Mouse (Mus musculus) limb, embryonic 10.5 days (tissue): ENCODE measurements at regions not wholly inside any gene's neighbourhood (a gene's known extent, or its start where the extent isn't known, plus 50 kb on each side); places are given as distances from the start of the nearest gene placed in this dataset.
"Not testable (repeated sequence)": the region's sequence is repeated elsewhere in the genome, so short reads cannot be mapped to it uniquely, and the experiment has no call there.

ENCODE experiments used
- DNase-seq: peaks from one replicate; pipeline ENCODE4 v3.0.0-alpha.2; 2017; ENCODE audit warnings: low spot score
- H3K27ac ChIP-seq: fragments of 300-500 bp; sonication (generic); 2 replicates; pipeline ENCODE4 v1.5.1; 2016; ENCODE audit warnings: mild to moderate bottlenecking
- H3K27me3 ChIP-seq: fragments of 300-500 bp; sonication (generic); 2 replicates; pipeline ENCODE4 v1.6.1; 2016; ENCODE audit warnings: low read depth, mild to moderate bottlenecking; ENCODE audit not compliant: poor library complexity, severe bottlenecking
- H3K36me3 ChIP-seq: fragments of 300-500 bp; sonication (generic); 2 replicates; pipeline ENCODE4 v1.6.1; 2016; ENCODE audit warnings: mild to moderate bottlenecking, moderate library complexity
- H3K4me1 ChIP-seq: fragments of 300-500 bp; sonication (generic); 2 replicates; pipeline ENCODE4 v1.6.1; 2016
- H3K4me3 ChIP-seq: fragments of 300-500 bp; sonication (generic); 2 replicates; pipeline ENCODE4 v1.5.1; 2016; ENCODE audit warnings: mild to moderate bottlenecking, moderate library complexity
- H3K9me3 ChIP-seq: fragments of 300-500 bp; sonication (generic); replicated peaks from 2 replicates; pipeline ENCODE4 v1.6.1; 2016; ENCODE audit warnings: mild to moderate bottlenecking
- WGBS: fragments of 180-500 bp; shearing (Covaris S2); methylation state at CpG from one replicate; pipeline ENCODE4 v1.1.7; 2016; 5-methylcytosine and 5-hydroxymethylcytosine counted together

DNA sequence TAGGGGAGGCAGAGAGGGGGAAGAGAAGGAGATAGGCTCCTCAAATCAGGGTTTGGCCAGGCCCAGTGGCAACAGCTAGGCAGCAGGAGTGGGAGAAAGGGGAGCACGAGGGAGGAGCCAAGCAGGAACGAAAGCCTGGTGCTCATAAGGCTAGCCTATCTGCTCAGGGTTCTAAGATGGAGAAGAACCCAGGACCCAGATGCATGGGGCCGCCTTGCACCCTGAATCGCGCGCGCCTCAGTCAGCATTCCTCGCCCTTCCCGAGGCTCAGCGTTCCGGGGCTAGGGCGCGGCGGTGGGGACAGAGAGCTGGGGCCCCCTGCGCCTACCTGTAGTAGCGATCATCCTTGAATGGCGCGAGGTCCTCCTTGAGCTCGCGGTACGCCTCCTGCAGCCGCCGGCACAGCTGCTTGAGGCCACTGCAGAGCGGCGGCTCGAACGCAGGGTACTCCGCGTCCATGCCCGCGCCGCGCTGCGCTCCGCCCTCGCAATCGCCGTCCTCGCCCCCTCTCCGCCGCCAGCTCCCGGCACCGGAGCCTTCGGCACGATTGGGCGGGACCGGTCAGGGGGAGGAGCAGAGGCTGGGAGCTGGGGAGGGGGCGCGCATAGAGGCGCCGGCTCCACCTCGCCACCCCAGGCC is 60.1 kb downstream of the Dynlt1b start:
- H3K4me1 ChIP-seq, DNase-seq, H3K36me3 ChIP-seq, H3K9me3 ChIP-seq, H3K27ac ChIP-seq: not testable (repeated sequence)
- under 1% methylated on average over 23 of the region's 52 CpGs for WGBS
- Histone ChIP-seq H3K27me3 (peaks cover 18% of the 10 kb centered on the region), H3K4me3 (peak overlapping the region; percentile 24)

DNA sequence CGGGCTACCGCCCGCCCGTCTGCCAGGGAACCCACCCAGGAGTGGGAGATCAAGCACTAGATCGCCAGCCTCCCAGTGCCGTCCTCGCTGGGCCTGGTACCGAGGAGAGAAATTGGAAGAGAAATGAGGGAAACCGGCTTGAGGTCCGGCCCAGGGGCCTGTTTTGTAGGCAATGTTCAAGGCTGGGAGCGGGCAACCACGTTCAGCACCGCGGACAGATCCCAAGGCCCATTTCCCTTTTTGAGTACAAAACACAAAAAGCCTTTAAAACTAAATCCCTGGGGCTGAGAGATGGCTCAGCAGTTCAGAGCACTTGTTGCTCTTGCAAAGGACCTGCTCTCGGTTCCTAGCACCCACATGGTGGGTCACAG is 60.6 kb downstream of the Dynlt1b start:
- no CpG with 5 or more reads among the region's 15 CpGs for WGBS
- not testable (repeated sequence) for H3K36me3 ChIP-seq, H3K4me3 ChIP-seq, DNase-seq, H3K4me1 ChIP-seq, H3K27ac ChIP-seq, H3K9me3 ChIP-seq
- peaks cover 18% of the 10 kb centered on the region for H3K27me3 ChIP-seq

DNA sequence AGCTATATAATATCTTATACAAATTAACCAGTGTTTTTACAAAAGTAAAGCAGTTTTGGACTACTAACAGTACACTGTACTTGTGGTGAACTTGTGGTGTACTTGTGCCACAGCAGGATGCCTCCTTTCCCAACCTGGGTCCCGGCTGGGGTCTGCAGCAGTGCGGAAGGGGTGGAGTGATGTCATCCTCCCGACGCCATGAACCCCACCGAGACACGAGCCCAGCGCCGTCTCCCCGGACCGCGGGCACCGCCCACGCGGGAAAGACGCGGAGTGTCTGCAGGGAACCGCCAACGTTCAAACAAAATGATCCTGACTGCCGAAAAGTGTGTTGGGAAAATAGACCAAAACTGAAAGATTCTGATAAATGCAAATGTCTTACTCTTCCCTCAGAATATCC is 62.6 kb downstream of the Dynlt1b start:
- peak; percentile 27 for DNase-seq
- H3K4me3 ChIP-seq, result not testable (repeated sequence)
- WGBS, result 29% methylated on average over 19 of the region's 19 CpGs

DNA sequence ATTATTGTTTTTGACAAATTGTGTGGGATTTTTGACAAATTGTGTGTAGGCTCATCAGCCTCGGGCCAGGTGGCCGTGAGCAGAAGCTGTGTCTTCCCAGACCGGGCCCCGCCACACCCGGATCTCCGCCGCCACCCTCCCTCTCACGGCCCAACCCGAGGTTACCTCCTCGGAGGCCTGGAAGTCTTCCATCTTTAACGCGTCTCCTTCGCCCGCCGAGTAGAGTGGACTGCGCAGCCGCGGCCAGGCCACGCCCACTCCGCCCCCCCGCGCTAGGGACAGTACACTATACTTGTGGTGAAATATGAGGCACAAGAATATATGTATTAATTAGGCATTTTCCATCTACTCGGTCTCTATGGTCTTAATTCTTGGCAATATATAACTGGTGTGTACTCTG is 63.0 kb downstream of the Dynlt1b start:
- H3K36me3 ChIP-seq, H3K9me3 ChIP-seq, H3K27ac ChIP-seq, H3K4me1 ChIP-seq, H3K4me3 ChIP-seq: not testable (repeated sequence)
- DNase-seq, result peak; percentile 36
- H3K27me3 ChIP-seq, result peaks cover 18% of the 10 kb centered on the region
- WGBS, result 32% methylated on average over 23 of the region's 23 CpGs

More for the DNA sequence above, 62.6 kb downstream of the Dynlt1b start:
- H3K27ac ChIP-seq, H3K9me3 ChIP-seq, H3K36me3 ChIP-seq, H3K4me1 ChIP-seq: not testable (repeated sequence)
- peaks cover 18% of the 10 kb centered on the region for H3K27me3 ChIP-seq

DNA sequence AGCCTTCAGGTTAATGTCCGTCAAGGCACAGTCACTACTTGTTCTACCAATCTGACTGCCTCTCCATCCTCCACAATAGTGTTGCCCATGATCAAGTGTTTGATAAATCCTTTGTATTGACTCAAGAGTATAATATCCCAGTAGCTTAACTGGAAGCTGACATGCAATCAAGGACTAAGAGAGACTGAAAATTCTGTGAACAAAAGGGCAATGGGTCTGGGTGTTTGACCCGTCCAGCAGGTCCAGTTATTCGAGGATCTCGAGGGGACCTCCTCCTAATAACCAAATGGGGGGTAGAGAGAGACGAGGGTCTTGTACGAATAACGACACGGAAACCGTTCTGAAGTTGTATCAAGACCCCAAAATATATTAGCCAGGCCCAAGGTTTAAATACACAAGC is 66.6 kb downstream of the Dynlt1b start:
- 88% methylated on average over 9 of the region's 9 CpGs for WGBS

DNA sequence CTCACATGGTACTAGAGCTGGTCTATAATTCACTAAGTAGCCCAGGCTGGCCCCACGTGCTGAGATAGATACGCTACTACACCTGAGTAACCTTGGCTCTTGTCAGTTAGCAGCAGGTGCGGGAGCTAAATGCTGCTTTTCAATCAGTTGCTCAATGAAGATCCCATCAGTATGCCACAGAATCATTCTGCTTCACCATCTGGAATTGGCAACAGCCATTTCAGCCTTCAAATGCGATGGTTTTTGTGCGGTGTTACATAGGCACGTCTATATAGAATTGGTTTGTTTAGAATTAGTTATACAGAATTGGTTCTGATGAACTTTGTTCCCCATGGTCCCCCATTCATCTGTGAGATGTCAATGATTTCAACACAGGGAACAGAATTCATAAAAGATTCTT is 72.8 kb downstream of the Dynlt1b start:
- not testable (repeated sequence) for DNase-seq, H3K9me3 ChIP-seq, H3K4me1 ChIP-seq, H3K36me3 ChIP-seq, H3K27ac ChIP-seq, H3K27me3 ChIP-seq, H3K4me3 ChIP-seq
- WGBS, result 89% methylated on average over 4 of the region's 6 CpGs

More for the DNA sequence above, 66.6 kb downstream of the Dynlt1b start:
- not testable (repeated sequence) for H3K27ac ChIP-seq, H3K27me3 ChIP-seq, H3K4me3 ChIP-seq, DNase-seq, H3K4me1 ChIP-seq, H3K36me3 ChIP-seq, H3K9me3 ChIP-seq

DNA sequence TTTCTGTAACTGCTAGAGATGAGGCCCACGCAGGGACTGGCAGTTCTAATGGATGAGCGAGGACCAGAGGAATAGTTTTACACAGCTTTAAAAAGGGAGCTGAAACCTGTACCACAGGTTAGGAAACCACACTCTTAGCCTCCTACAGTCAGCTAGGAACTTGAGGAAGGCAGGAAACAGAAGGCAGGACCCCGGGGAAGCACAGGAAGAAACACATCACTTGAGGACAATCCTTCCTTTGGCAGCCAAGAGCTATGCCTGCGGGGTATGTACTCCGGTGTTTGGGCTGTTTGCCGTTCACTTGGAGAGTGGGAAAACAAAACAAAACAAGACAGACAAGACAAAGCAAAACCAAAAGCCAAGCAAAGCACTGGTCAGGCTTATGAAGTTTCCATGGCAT is 76.0 kb downstream of the Dynlt1b start:
- H3K27ac ChIP-seq, H3K27me3 ChIP-seq, H3K4me3 ChIP-seq, DNase-seq, H3K9me3 ChIP-seq, H3K36me3 ChIP-seq, H3K4me1 ChIP-seq: not testable (repeated sequence)
- 90% methylated on average over 6 of the region's 6 CpGs for WGBS

DNA sequence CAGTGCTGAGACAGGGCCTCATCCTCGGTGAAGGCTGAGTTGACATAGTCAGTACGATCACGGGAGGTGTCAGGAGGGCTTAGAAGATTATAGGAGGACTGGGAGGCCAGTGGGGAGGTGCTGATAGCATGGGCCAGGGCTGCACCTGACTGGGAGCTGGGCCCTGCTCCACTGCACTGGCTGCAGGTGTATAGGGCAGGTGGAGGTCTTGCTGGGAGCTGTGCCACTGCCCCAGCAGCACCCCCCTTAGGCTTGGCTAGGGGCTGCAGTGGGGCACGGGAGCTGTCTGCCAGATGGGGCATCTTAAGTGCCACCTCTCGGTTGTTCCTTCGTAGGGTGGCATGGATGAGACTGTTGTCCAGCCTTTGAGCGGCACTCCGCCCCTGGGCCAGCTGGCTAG is 85.2 kb downstream of the Dynlt1b start:
- not testable (repeated sequence) for H3K4me3 ChIP-seq, H3K27me3 ChIP-seq
- 86% methylated on average over 5 of the region's 8 CpGs for WGBS

DNA sequence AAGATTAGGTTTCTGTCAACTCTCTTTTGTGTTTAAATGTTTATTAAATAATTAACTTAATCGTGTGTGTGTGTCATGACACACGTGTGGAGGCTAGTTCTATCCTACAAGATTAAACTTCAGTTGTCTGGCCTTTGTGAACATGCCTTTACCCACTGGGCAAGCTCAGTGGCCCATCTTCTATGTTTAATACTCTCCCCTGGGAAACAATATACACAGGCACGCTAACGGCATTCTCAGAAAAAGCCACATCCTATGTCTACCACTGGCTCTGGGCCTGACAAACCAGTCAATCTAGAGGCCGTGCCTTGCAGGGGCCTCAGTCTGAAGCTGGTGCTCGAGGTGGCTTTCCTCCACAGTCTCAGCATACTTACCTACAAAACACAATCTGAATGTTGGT is 82.4 kb upstream of the Dynlt1c start:
- not testable (repeated sequence) for H3K4me3 ChIP-seq, H3K36me3 ChIP-seq, H3K27me3 ChIP-seq, DNase-seq, H3K4me1 ChIP-seq, H3K27ac ChIP-seq, H3K9me3 ChIP-seq
- WGBS, result 83% methylated on average over 6 of the region's 6 CpGs

More for the DNA sequence above, 85.2 kb downstream of the Dynlt1b start:
- DNase-seq, H3K27ac ChIP-seq, H3K4me1 ChIP-seq, H3K36me3 ChIP-seq, H3K9me3 ChIP-seq: not testable (repeated sequence)

DNA sequence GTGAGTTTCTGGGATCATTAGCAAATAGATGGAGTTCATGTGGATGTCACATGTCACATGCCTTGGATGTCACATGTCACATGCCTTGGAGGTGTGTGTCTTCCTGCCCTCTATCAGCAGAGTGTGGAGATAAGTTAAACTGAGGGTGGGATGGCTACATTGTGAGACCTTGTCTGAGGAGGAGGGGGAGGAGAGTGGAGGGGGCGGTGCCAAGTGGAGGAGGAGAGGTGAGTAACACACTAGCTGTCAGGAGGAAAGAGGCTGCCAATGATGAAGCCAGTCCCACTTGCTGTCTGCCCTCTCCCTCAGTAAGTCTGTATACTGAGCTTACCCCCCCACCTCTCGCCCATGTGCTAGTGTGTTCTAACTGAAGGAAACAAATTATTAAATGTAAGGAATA is 81.5 kb upstream of the Dynlt1c start:
- not testable (repeated sequence) for H3K36me3 ChIP-seq, H3K4me1 ChIP-seq, H3K27me3 ChIP-seq, DNase-seq, H3K27ac ChIP-seq, H3K4me3 ChIP-seq, H3K9me3 ChIP-seq
- 82% methylated on average over 2 of the region's 2 CpGs for WGBS

DNA sequence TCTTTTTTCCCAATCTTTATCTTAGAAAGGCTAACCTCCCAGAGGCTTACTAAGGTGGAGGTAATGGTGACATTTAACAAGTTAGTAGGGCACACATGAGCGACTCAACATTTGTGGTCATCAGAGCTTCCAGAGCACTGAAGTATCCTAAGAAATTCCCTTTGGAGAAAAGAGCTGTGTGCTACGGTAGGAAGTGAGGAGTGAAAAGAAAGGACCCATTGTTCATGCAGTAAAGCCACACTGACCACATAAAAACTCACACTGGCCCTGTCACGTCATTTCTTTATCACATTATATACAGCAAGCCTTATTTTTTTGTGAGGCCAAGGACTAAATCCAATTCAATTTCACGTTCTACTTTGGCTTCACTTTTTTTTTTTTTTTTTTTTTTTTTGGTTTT is 80.7 kb upstream of the Dynlt1c start:
- H3K4me1 ChIP-seq, H3K27ac ChIP-seq, DNase-seq, H3K4me3 ChIP-seq, H3K36me3 ChIP-seq, H3K27me3 ChIP-seq, H3K9me3 ChIP-seq: not testable (repeated sequence)
- 85% methylated on average over 4 of the region's 4 CpGs for WGBS

DNA sequence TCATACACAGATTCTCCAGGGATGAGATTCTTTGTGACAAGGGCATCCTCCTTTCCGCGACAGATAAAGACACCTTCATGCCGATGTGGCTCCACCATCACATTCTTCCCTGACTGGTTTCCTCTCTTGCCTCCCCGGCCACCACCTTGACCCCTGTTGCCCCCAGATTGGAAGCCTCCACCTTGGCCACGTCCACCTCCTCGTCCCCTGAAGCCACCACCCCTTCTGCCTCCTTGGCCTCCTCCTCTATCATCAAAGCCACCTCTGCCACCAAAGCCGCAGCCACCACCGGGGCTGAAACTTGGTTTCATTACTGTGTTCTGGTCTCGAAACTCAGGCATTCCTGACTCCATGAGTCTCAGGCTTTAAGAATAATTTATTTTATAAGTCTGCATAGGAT is 79.3 kb upstream of the Dynlt1c start:
- not testable (repeated sequence) for H3K9me3 ChIP-seq, H3K4me3 ChIP-seq, H3K27me3 ChIP-seq, DNase-seq, H3K36me3 ChIP-seq, H3K4me1 ChIP-seq, H3K27ac ChIP-seq
- WGBS, result 84% methylated on average over 6 of the region's 9 CpGs

DNA sequence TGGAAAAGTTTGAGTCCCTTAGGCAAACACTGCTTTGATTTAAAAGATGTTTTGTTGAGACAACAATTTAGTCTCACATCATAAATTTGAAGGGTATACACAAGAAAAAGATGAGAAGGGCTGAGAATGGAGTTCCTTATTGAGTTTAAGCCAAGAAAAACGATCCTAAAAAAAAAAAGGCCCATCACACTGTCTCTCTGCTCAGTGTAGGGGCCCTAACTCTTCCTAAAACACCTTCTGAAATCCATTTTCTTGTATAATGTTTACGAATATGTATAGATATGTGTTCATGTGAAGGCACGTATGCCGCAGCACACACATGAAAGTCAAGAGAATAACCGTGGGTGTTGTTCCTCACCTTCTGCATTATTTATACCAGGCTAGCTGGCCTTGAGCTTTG is 62.7 kb upstream of the Dynlt1c start:
- not testable (repeated sequence) for H3K4me3 ChIP-seq, H3K27ac ChIP-seq, H3K27me3 ChIP-seq, H3K36me3 ChIP-seq, H3K4me1 ChIP-seq, DNase-seq, H3K9me3 ChIP-seq
- WGBS, result no CpG with 5 or more reads among the region's 5 CpGs

DNA sequence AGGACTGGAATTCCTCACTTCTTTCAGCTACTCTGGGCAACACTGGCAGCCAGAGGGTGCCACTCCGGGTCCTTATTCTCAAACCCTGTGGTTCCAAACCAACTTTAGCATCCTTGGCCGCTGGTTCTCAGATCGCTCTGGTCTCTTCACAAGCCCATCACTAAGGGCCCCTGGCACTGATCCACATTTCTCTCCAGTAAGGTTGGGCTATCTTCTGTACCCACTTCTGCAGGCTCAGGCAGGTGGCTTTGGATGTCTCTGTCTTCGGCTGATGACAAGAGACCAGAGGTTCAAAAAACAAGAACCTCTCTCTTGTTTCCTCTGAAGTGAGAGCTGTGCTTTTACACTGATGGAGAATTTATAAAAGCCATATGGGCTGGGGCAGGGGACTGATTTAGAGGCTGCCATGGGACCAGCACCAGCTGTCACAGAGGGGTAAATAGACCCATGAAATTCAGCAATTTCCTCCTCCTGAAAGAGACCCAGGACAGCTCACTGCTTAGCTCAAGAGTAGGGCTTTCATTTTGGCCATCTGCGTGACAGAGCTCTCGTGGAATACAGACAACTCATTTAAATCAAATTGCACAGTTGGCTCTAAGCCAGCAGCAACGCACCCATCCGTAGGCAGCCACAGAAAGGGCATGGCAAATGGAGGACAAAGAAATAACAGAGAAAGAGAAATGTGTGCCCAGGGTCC is 54.3 kb upstream of the Dynlt1c start:
- not testable (repeated sequence) for H3K27ac ChIP-seq, H3K4me1 ChIP-seq, H3K9me3 ChIP-seq, DNase-seq, H3K27me3 ChIP-seq, H3K36me3 ChIP-seq, H3K4me3 ChIP-seq
- no CpG with 5 or more reads among the region's 8 CpGs for WGBS
